Mouse (Mus musculus): ENCODE results near the gene Prss47. TPM values are rescaled to one million over a fixed set of nuclear protein-coding genes. Genes with fewer than 3 reads are reported as not detected.

Prss47 gene
- not detected for total RNA-seq (2021)

DNA sequence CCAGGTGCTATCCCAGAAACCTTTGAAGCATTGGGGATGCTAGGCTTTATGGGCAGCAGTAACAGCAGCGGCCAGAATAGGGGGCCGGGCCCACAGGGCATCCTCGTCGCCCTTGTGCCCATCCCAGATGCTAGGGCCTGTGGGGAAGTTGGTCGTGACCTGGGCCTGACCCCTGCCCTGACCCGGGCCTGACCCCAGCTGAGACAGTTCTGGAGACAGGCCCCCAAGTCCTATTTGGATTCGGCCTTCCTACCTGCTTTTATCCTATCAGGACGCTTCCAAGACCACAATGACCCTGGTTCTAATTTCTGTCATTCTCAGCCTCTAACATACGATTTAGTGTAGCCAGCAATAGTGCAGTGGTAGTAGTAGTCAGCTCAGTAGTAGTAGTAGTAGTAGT, at the start of gene Prss47:
TSS of gene Prss47 (minus strand) at position 101 of the 400 bp plus-strand sequence.
- DNase-seq: no peak
- intact Hi-C loops (cut with DNase I): no loop called here

GRCm38 (mm10) chr13:65101232-65101631, 48.7 kb upstream of the Prss47 start:
- intact Hi-C loops (cut with DNase I): no loop called here
- DNase-seq: no peak

GRCm38 (mm10) chr13:65100678-65101077, 48.1 kb upstream of the Prss47 start:
- intact Hi-C loops (cut with DNase I): no loop called here
- no peak for DNase-seq

DNA sequence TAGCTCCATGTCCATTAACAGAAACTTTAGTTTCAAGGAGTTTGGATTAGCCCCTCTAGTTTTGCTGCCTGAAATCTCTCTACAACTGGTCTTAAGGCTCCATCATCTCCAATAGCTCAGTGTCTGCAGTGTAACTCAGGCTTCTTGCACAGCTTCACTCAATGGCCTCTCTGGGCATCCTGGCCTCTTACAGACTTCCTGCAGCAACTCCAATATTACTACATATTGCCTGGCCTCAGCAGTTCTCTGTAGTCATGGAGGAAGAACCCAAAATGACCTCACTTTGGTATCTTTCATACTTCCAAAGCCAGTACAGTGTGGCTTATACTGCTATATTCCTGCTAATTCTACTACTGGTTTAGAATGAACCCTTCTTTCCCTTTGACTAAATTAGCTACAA, 44.5 kb upstream of the Prss47 start:
- DNase-seq: no peak
- intact Hi-C loops (cut with DNase I): no loop called here

DNA sequence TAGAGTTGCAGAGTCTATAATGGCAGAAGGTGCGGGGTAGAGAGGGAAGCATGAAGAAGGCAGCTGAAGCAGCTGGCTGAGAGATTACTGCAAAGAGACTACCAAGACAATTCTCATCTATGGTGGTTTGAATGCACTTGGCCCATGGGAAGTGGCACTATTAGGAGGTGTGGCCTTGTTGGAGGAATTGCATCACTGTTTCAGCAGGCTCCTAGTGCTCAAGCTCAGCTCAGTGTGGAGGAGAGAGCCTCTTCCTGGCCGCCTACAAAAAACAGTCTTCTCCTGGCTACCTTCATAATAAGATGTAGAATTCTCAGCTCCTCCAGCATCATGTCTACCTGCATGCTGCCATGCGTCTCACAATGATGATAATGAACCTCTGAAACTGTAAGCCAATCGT, 43.4 kb upstream of the Prss47 start:
- no peak for DNase-seq
- intact Hi-C loops (cut with DNase I): no loop called here

GRCm38 (mm10) chr13:65069969-65070368, 17.4 kb upstream of the Prss47 start:
- DNase-seq: no peak
- intact Hi-C loops (cut with DNase I): no loop called here

DNA sequence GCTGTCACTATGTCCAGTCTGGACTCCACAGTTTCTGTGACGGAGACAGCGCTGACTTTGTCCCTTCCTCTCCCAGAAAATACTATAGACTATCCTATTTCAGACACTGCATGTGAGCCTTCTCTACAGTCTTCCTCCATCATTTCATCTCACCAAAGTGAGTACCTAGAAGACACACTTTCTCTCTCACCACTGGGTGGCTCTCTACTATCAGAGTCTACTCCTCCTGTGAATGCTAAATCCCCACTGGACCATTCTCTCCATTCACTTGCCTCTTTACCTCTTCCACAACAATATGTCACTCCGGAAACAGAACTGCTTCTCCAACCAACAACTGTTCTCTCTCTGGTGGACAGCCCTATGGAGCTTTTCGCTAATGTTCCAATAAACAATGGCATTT, 17.5 kb downstream of the Prss47 start:
- no peak for DNase-seq
- intact Hi-C loops (cut with DNase I): no loop called here

GRCm38 (mm10) chr13:65032758-65033157, 19.8 kb downstream of the Prss47 start, which contains the start of gene Spata31d1c:
TSS of gene Spata31d1c (plus strand) at chr13:65033058.
- DNase-seq: no peak
- intact Hi-C loops (cut with DNase I): no loop called here

DNA sequence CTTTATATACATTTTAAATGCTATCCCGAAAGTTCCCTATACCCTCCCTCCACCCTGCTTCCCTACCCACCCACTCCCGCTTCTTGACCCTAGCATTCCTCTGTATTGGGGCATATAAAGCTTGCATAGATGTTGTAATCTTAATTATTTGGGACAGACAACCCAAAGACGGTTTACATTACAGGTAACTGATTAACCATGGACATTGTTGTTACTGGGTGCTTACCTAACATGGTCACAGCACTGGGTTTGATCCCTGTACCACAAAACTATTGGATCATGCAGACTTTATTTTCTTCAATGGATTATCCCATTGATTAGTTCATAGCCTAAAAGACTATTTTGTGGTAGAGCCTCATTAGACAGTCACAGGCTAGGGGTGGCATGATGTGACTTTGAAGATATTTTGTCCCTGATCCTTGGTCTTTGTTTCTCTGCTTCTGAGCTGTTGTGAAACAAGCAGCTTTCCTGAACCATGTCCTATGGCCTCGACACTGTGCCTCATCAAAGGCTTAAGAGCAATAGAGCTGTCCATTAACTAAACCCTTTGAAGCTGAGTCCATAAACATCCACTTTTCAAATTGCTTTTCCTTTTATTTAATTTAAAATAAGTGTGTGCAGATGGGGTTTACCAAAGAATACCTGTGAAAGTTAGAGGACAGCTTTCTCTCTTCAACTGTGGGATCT, 41.4 kb downstream of the Prss47 start:
- DNase-seq: no peak
- intact Hi-C loops (cut with DNase I): no loop called here

- intact Hi-C loops (cut with DNase I): no loop called here
- DNase-seq: no peak
Observed at GRCm38 (mm10) chr13:65007971-65008370, 44.6 kb downstream of the Prss47 start.

GRCm38 (mm10) chr13:65006760-65007159, 45.8 kb downstream of the Prss47 start:
- DNase-seq: no peak
- intact Hi-C loops (cut with DNase I): no loop called here

DNA sequence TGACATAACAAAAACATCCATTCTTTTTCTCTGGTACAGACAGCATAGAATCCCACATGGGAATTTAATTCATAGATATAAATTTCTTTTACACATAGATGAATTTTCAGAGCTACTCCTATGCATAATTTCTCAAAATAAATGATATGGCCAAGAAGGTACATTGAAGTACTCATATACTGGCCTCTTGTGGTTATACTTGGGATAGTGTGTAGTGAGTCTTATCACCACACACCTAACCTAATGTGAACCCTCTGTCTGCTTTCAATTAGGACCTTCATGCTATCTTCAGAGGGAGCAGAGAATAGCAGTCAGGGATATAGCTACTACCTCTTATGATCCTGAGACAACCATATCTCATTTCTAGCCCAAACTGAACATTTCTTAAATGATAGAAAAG, 47.1 kb downstream of the Prss47 start:
- DNase-seq: no peak
- intact Hi-C loops (cut with DNase I): no loop called here

Other genes with a start within 250 kb of the Prss47 start
- gene Cntnap3, start 148.8 kb downstream of the Prss47 start, total RNA-seq (2021): 10 to 100 TPM; 13.8 to 13.9 TPM
- not detected for gene Spata31, start 135.4 kb downstream of the Prss47 start, total RNA-seq (2021)
- gene Spata31d1c, start 19.7 kb downstream of the Prss47 start, total RNA-seq (2021): not detected
- gene Mfsd14b, start 60.2 kb upstream of the Prss47 start, total RNA-seq (2021): 10 to 100 TPM; 27.3 to 29.6 TPM
- not detected for gene Olfr465-ps1, start 85.3 kb upstream of the Prss47 start, total RNA-seq (2021)
- not detected for gene Olfr466, start 97.5 kb upstream of the Prss47 start, total RNA-seq (2021)
- under 1 TPM in 1 of 2 experiments, not detected in 1; 0.95 TPM for gene Nlrp4f, start 153.2 kb upstream of the Prss47 start, total RNA-seq (2021)
- gene Gm10775, start 206.8 kb upstream of the Prss47 start, total RNA-seq (2021): under 1 TPM in 1 of 2 experiments, not detected in 1; 0.68 TPM
- gene Zfp369, start 226.1 kb upstream of the Prss47 start, total RNA-seq (2021): 10 to 100 TPM; 74.4 to 80.0 TPM